Mouse (Mus musculus) kidney, adult 2 months (tissue): Measurements from ENCODE around the gene Trmt44.

Experiments used
- CTCF ChIP-seq: fragments of 200-500 bp; conservative IDR thresholded peaks from 2 replicates; pipeline ENCODE4 v1.5.1; 2011; ENCODE audit warnings: low read depth, mild to moderate bottlenecking, control low read depth, low read length, moderate library complexity, mixed read lengths; ENCODE audit not compliant: insufficient read depth, insufficient read length
- POLR2A ChIP-seq: fragments of 200-500 bp; IDR thresholded peaks from one replicate; pipeline ENCODE4 v1.6.1; 2011; ENCODE audit warnings: low read depth, low read length, control low read depth

GRCm38 (mm10) chr5:35539576-35539975 is 35.3 kb downstream of the Trmt44 start:
- TF ChIP-seq POLR2A (no peak), CTCF (no peak)
